Mouse (Mus musculus): ENCODE results near the gene Gm7544. TPM values are rescaled to one million over a fixed set of nuclear protein-coding genes. Genes with fewer than 3 reads are reported as not detected.
"Not testable (repeated sequence)": the region's sequence is repeated elsewhere in the genome, so short reads cannot be mapped to it uniquely, and the experiment has no call there.

Gm7544 gene
- total RNA-seq, 2 experiments from 2014 or later: not detected

- DNase-seq (ENCODE audit: low spot score in 2 of 2): no peak
These were observed 31.2 kb downstream of the Gm7544 start, which contains the start of gene A030014E15Rik for GRCm38 (mm10) chr1:82924650-82925049. TSS of gene A030014E15Rik (plus strand) at chr1:82924917.

- DNase-seq (ENCODE audit: low spot score in 2 of 2): not testable (repeated sequence)
These were observed 42.4 kb downstream of the Gm7544 start for GRCm38 (mm10) chr1:82913434-82913833.

GRCm38 (mm10) chr1:82913025-82913424, 42.8 kb downstream of the Gm7544 start, which contains the start of gene A030005L19Rik:
TSS of gene A030005L19Rik (plus strand) at chr1:82913325.
- no peak for DNase-seq (ENCODE audit: low spot score in 2 of 2)

GRCm38 (mm10) chr1:82905886-82906285, 49.9 kb downstream of the Gm7544 start:
- no peak for DNase-seq (ENCODE audit: low spot score in 2 of 2)

Other genes with a start within 250 kb of the Gm7544 start
- 100 to 1,000 TPM; 146 to 158 TPM for gene Mff, start 231.1 kb downstream of the Gm7544 start, total RNA-seq (2021)
- gene Tm4sf20, start 187.6 kb downstream of the Gm7544 start, total RNA-seq (2021): not detected
- gene Gm47791, start 184.8 kb downstream of the Gm7544 start, total RNA-seq (2021): not detected
- 10 to 100 TPM; 37.1 to 41.4 TPM for gene Agfg1, start 116.5 kb downstream of the Gm7544 start, total RNA-seq (2021)
- not detected for gene A030005L19Rik, start 42.7 kb downstream of the Gm7544 start, total RNA-seq (2021)
- gene A030014E15Rik, start 31.1 kb downstream of the Gm7544 start, total RNA-seq (2021): not detected
- not detected for gene Gm6217, start 24.6 kb downstream of the Gm7544 start, total RNA-seq (2021)
- not detected for gene A030003K21Rik, start 12.6 kb downstream of the Gm7544 start, total RNA-seq (2021)
- not detected for gene Gm47955, start 4.3 kb upstream of the Gm7544 start, total RNA-seq (2021)
- not detected for gene Gm47959, start 44.5 kb upstream of the Gm7544 start, total RNA-seq (2021)
- gene Slc19a3, start 82.4 kb upstream of the Gm7544 start, total RNA-seq (2021): under 1 TPM; 0.25 to 0.26 TPM
- not detected for gene Krtap28-10, start 86.5 kb upstream of the Gm7544 start, total RNA-seq (2021)
- not detected for gene Gm47969, start 88.9 kb upstream of the Gm7544 start, total RNA-seq (2021)
- gene A030005K14Rik, start 103.4 kb upstream of the Gm7544 start, total RNA-seq (2021): not detected
- not detected for gene Krtap28-13, start 104.9 kb upstream of the Gm7544 start, total RNA-seq (2021)
- not detected for gene Ccl20, start 160.8 kb upstream of the Gm7544 start, total RNA-seq (2021)
- gene Daw1, start 203.7 kb upstream of the Gm7544 start, total RNA-seq (2021): not detected

All from gastrocnemius, postnatal 4 days (tissue).